Mouse (Mus musculus): Measurements from ENCODE around the gene Pcbp2.

Gene Pcbp2

DNA sequence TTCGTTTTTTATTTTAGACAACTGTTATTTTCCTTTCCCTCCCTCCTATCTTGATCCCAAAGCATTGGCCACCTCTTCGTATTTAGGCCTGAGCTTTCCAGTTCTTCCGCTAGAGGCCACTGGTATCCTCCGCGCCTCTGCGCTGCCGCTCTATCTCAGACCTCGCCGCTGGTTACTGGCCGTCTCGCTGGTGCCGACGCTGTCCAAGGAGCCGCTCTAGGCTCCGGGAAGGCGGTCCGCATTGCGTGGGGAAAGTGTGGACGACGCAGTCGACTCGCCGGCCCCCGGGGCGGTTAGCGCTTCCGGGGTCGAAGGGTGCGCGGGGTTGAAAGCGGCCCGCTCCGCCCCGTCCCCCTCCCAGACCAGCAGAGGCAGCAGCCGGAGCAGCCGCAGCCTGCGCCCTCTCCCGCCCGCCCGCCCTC is at the start of gene Pcbp2:
Gene Pcbp2, plus strand, starts transcription at position 357 of the 422 bp plus-strand sequence.
- DNase-seq = peak; percentile 95

DNA sequence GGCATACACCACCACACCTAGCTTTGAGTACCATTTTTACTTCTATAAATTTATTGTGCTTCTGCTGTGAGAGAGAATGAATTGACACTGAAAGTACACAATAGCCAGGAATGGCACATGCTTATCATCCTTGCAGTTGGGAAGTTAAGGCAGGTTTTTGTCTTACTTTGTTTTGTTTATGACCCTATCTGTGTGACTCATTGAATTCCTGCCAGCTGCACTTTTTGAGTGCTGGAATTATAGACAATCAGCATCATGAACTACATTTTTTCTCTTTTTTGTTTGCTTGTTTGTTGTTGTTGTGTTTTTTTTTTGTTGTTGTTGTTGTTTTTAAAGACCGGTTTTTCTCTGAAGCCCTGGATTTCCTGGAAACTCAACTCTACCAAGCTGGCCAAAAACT is 49.4 kb upstream of the Pcbp2 start:
- no peak for DNase-seq

DNA sequence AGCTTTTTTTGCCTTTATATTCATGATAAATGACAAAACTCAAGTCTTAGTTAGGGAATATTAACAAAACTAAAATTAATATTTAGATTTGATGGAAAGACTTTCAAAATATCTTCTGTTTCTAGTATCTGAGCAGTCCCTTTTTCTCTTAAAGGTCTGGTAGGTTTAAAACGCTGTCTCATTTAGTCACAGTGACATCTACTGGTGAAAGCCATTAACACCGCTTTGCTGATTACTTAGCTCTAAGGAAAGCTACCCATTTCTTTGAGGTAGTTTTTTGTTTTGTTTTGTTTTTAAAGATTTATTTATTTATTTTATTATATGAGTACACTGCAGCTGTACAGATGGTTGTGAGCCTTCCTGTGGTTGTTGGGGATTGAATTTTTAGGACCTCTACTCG is 48.9 kb upstream of the Pcbp2 start:
- peak; percentile 19 for DNase-seq

DNA sequence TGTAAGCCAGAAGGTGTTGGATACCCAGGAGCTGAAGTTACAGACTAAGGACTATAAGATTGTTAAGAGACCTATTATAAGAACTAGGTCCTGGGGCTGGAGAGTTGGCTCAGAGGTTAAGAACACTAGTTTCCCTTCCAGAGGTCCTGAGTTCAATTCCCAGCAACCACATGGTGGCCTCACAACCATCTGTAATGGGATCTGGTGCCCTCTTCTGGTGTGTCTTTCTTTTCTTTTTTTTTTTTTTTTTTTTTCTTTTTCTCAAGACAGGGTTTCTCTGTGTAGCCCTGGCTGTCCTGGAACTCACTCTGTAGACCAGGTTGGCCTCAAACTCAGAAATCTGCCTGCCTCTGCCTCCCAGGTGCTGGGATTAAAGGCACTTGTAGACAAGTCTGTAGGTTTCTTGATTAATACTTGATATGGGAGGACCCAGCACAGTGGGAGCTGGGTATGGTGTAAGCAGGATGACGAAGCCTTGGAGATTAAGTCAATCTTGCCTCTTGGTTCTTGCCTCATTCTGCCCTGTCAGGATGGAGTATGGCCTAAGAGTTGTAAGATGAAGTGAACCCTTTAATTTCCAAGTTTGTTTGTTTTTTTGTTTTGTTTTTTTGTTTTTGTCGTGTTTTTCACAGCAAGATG is 46.6 kb upstream of the Pcbp2 start:
- no peak for DNase-seq

DNA sequence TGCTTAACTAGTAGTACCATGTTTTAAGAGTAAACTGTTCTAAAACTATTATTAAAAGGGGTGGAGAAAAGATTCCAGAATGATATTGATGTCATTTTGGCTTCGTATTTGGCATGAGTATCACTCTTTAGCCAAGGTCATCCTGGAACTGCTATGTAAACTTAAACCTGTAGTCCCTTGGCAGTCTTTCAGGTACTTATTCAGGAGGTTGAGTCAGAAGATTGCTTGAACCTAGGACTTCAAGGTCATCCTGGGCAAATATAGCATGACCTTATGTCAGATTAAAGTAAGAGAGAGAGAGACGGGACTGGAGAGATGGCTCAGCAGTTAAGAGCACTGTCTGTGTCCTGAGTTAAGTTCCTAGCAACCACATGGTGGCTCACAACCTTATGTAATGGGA is 45.7 kb upstream of the Pcbp2 start:
- no peak for DNase-seq

DNA sequence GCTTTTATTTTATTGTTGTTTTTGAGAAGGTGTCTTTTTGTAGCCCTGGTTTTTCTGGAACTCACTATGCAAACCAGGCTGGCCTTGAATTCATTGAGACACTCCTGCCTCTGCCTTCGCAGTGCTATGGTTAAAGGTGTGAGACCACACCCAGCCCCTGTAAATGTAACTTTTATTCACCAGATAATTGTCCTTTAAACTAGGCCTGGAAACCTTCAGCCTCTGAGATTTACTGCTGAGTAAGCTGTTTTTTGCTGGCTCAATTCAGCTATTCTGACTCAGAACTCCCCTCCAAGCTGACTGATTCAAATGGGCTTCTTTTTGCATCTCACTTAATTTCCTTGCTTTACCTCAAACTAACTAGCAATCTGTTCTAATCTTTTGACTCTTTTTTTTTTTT is 43.4 kb upstream of the Pcbp2 start:
- no peak for DNase-seq

DNA sequence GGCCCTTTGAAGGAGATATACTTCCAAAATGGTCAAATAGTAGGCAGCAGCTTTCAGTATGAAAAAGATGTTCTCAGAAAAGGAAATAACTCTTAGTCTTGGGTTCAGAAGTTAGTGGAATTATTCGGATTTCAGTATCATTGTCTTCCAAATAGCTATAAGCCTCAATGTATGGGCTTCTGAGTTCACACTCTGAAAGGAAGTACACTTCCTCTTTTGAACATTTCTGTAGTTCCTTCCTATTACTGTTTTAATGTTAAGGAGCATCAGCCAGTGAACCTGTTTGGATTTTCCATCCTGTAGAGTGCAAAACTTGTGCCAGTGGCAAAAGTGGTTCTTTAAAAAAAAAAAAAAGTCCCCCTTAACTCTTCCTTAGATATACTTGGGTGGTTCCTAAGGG is 38.3 kb upstream of the Pcbp2 start:
- DNase-seq = no peak

DNA sequence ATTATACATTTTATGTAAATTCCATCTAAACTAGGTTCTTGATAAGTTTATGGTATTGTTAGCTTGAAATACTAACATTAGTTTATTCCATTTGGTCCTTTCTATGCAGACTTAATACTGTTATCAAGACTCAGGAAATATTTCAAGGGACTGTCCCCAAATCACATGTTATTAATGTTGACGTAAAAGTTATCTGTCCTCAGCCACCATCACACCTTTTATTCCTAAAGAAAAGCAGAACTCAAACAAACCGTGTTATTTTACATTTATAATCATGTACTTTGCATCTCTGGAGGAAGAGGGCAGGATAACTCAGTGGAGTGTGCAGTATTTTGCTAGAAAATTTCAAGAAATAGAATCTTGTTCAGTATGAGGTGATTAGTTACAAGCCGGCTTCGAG is 37.2 kb upstream of the Pcbp2 start:
- no peak for DNase-seq

DNA sequence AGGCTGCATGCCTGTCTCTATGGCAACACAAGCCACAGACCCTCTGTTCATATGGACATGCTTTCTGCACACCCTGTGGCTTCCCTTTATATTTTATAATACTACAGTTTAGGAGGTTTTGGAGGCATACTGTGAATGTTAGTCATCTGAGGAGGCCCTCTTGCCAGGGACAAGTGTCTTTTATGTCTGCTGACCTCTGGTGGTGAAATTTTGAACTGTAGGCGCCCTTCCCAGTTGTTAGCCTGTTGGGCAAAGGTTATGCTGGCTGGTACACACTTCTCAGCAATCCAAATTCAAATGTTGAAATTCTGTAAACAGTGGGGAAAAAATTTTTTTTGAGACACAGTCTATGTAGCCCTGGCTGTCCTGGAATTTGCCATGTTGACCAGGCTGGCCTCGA is 27.8 kb upstream of the Pcbp2 start:
- peak; percentile 83 for DNase-seq

DNA sequence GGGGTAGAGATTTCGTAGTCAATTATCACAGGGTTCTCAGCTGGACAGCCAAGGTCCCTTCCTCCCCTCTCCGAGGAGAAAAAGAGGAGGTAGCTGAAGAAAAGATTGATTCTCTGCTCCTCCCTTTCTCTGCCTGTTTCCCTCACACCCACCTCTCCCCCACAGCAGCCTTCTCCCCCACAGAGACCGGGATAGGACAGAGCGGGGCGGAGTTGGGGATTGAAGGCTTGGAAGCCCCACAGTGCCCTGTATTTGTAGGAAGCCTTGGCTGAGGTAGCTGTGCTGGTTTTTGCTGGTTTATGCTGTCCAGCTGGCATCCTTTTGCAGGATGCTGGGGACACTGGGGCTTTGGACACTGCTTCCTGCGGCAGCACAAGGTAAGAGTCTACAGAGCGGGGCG is 25.2 kb upstream of the Pcbp2 start, which contains the start of gene Amhr2:
Gene Amhr2, plus strand, starts transcription at position 222 of the 400 bp plus-strand sequence.
- no peak for DNase-seq

DNA sequence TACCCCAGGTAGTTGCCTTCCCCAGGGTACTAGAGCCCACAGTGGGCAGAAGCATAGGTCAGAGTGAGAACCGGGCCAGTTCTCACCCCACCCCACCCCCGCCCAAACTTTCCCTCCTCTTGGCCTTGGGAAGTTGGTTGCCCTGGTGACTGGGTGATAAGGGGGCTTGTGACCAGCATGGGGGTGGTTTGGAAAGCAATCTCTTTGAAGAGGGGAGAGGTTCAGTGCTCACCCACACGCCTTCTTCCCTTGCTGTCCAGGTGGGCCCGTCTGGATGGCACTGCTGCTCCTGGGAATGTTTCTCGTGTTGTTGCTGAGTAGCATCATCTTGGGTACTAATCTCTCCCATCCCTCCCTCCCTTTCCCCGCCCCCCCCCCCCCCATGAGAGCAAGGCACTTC is 23.9 kb upstream of the Pcbp2 start:
- no peak for DNase-seq

DNA sequence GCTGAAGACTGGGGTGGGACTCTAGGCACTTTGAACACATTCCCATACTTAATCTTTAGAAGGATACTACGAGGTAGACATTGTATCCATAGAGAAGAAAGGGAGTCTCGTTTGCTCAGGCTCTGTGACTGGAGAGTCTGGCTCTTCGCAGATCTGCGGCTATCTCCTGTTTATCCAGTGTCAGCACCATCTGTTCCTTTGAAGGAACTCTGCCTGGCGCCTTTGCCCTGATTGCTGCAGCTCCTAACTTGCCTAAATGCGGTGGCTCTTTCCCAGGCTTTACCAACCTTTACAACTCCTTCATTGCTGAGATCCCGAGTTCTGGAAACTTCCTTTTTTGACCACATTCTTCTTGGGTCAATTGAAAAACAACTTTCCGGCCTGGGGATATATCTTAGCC is 21.0 kb upstream of the Pcbp2 start:
- DNase-seq = no peak

DNA sequence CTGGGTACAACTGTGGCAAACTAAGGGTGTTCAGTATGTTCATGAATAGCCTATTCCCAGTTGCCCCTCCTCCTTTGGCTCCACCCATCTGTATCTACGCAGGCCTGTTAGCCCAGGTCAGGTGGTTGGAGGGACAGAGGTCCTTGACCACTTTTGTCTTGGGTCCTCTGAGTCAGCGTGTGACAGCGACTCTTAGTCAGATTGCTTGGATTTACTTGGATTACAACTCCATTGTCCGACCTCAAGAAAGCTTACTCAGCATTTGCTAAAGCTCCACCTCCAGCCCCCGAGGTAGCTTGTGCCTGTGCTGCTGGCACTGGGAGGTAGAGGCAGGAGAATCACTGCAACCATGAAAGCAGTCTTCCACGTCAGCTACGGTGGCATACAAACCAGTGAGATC is 19.4 kb upstream of the Pcbp2 start:
- DNase-seq = no peak

DNA sequence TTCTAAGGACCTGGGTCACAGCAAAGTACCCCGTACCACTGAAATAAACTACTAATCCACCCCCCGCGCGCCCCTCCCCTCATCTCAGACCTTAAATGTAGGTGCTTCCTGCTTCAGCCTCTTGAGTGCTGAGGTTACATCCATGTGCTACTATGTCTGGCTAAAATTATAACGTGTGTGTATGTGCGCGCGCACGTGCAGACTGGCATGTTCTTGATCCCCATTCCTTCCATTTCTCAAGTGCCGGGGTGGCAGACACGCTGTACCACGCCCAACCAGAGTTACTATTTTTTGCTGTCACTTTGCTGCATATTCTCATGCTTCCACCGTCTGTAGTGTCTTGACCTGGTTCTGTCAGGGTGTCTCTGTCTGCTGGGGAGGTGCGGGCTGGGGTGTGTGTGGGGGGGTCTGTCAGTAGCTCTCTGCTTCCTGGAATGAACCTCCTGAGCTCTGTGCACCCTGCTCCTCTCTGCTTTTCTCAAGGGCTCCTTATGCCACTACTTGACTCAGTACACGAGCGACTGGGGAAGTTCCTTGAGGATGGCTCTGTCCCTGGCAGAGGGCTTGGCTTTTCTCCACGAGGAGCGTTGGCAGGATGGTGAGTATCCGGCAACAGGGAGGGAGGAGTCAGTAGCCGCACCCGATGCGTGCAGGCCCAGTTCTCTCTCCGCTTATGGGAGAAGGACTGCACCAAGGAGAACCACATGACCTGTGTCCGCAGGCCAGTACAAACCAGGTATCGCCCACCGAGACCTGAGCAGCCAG is 18.5 kb upstream of the Pcbp2 start:
- DNase-seq = no peak

DNA sequence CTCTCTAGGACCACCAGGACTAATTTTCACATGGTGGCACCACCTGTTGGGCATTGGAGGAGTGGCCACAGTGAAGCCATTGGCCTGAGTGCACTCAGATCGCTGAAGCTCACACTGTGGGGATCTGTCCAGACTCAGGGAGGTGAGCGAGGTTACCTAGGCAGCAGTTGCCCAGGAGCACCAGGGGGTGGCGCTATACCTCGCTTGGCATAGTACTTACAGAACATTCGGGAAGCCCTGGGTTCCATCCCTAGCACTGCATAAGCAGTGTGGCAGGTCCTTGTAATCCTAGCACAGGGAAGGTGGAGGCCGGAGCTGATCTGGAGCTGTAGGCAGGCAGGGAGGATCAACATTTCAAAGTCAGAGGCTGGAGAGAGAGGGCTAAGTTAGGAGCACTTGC is 14.3 kb upstream of the Pcbp2 start:
- no peak for DNase-seq

DNA sequence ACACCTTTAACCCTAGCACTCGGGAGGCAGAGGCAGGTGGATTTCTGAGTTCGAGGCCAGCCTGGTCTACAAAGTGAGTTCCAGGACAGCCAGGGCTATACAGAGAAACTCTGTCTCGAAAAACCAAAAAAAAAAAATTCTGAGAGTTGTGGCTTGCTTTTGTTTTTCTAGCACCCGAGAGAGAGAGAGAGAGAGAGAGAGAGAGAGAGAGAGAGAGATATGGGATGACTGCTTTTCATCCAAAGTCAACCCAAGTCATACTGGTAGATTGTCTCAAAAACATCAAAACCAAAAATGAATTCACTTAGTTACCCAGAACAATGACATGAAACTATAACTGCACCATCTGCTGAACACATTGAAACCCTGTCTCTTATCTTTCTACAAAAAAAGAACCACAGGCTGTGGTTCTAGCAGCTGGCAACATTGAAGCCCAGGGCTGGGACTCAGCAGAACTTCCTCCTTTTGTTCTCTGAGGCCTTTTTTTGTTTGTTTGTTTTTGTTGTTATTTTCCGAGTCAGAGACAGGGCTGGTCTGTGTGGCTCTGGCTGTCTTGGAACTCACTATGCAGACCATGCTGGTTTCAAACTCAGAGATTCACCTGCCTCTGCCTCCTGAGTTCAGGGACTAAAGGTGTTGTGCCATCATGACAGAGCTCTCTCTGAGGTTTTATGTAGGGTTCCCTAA is 12.1 kb upstream of the Pcbp2 start:
- DNase-seq = no peak

DNA sequence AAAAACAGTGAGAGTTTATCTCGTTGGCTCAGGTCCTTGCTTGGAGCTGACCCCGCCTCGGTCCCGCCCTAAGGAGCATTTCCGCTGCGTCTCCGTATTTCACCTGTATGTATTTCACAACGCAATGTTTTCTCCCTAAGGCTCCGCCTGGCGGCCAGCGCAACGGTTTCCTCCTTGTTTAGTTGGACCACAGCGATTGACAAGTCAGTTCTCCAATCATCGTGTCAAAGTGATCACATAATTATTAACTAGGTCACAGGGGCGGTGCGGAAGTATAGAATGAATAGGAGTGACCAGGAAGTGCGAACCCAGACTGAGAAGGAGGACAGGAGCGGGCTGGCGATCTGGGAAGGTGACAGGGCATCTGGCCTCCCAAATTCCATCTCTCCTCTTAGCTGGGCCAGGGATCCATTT is 11.4 kb upstream of the Pcbp2 start, which contains the start of gene Prr13:
Gene Prr13, plus strand, starts transcription at position 125 of the 414 bp plus-strand sequence.
- DNase-seq = peak; percentile 74

DNA sequence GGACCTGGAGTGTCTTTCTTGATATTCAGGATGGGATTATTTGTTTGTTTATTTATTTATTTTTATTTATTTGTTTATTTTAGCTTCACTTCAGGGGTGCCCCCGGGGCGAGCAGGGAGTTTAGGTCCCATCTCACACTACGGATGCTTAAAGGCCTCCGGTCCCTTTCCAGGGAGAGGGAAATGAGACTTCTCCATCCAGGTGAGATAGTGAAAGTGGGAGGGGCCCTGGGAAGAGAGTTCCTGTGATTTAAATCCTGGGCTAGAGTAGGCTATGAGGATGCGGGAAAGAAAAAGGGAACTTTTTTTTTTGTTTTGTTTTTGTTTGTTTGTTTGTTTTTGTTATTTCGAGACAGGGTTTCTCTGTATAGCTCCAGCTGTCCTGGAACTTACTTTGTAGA is 11.0 kb upstream of the Pcbp2 start:
- DNase-seq = no peak

DNA sequence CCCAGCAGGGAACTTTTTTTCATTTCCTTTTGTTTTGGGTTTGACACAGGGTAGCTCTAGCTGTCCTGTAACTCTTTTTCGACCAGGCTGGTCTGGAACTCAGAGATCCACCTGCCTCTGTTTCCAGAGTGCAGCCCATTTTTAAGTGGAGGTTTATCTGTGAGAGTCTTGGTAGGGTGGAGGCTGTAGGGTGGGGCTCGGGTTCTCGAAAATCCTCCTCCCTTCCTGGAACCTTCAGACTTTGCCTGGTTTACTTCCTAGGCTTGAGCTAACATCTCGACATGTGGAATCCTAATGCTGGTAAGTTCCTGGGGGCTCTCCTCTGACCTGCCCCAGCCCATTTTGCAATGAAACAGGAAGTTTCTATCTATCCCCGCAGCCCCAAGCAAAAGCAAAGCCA is 10.5 kb upstream of the Pcbp2 start:
- no peak for DNase-seq

DNA sequence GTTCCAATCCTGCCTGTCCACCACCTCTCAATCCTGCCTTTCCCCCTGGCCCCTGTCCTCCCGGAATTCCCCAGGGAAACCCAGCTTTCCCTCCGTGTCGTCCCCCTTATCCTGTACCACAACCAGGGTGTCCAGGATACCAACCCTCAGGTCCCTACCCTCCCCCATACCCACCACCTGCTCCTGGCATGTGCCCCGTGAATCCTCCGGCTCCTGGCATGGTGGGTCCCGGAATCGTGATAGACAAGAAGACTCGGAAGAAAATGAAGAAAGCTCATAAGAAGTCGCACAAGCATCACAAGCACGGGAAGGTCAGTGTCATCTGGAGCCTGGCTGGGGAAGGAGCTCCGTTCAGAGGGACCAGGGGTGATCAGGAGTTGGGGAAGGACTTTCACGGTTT is 9.9 kb upstream of the Pcbp2 start:
- DNase-seq = no peak

DNA sequence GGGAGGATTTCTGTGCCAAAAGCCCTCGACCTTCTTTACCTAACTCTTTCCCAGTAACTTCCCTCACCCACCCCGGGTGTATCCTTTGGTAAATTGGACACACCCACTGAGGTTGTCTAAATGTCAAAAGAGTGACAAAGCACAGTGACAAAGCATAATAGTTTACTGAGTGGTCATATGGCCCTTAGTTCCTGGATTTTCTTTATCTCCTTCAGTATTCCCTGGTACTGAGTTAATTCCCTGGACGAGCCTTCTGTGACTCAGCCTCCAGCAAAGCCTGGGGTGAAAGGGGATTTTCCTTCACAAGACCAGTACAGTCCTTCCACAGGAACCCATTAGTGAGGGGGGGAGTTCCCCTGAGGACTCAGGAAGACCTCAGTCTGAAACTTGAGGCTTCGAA is 9.4 kb upstream of the Pcbp2 start:
- no peak for DNase-seq

DNA sequence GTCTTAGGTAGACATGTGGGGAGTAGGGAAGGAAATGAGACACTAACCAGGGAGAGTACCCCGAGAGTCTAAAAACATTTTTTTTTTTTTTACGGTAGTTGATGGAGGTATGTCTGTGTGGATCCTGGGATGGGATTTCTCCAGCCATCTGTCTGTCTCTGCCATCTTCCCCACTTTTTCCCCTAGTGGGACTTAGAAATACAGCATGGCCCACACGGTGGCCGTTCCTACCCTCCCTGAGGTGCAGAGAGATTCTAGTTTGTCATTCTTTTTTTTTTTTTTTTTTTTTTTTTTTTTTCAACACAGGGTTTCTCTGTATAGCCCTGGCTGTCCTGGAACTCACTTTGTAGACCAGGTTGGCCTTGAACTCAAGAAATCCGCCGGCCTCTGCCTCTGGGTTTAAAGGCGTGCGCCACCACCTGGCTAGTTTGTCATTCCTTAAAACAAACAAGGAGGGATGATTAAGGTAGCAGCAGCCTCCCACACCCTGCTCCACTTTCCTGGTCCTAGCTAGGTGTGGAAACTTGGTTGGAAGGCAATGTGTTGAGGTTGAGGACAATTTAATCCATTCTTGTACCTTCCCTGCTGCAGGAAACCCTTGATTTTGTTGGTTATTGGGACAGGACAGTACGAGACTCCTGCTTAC is 8.8 kb upstream of the Pcbp2 start:
- no peak for DNase-seq

DNA sequence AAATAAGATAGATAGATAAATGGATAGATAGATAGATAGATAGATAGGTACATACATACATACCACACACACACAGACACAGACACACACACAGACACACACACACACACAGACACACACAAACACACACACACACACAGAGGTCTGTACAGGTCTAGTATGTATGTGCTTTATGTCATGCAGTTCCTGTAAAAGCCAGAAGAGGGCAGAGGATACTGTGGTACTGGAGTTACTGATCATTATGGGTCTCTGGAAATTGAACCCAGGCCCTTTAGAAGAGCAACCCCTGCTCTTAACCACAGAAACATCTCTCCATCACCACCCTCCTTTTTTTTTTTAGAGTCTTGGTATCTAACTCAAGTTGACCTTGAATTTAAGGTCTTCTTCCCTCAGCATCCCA is 6.7 kb upstream of the Pcbp2 start:
- DNase-seq = no peak
